ENCODE assay signal across 21 mouse cellular contexts in the genomic region with DNA sequence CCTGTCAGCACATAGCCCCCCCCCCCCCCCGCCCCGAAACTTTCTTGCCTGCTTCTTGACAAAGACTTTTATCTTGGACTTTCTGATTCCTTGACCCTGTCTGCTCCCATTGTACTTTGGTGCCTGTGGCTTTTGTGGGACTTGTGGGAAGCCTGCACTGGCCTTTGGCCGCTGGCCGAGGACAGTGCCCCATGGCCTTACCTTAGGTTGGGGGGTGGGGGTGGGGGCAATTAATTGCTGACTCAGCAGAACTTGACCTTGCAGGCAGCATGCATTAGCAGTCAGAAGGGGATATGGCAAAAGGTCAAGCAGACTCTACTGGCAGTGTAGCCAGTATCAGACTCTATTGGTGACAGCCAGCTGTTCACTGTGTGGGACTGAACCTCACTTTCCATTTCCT.
"Had no signal": no experiment of that assay in that cellular context is flagged by ENCODE, and none has a peak within 500 bp of the region (broad histone marks: within the 10 kb centered on the region; RNA-seq: fewer than 3 reads in every experiment).

No protein-coding gene starts in this region.

- DNase-seq: layer of hippocampus, adult 9-11 months; liver; lung, adult 18-20 months; lung, postnatal 10 days; lung, postnatal 36 days; retina, postnatal 1 day; right cerebral cortex, postnatal 25 days; spleen, adult 18-20 months; thymus, postnatal 25 days had no signal

- H3K4me3 ChIP-seq: limb, embryonic 10.5 days; limb, embryonic 13.5 days; liver, embryonic 12.5 days; liver, embryonic 15.5 days; lung, embryonic 15.5 days; megakaryocyte, embryonic 14.5 days; midbrain, embryonic 10.5 days; midbrain, embryonic 13.5 days; myocyte; neural tube, embryonic 13.5 days; stomach, embryonic 15.5 days had no signal

- H3K4me1 ChIP-seq: limb, embryonic 13.5 days; liver, embryonic 12.5 days; liver, embryonic 15.5 days; megakaryocyte, embryonic 14.5 days; midbrain, embryonic 10.5 days; midbrain, embryonic 13.5 days; neural tube, embryonic 13.5 days; stomach, embryonic 15.5 days had no signal

- H3K27ac ChIP-seq: kidney, postnatal 0 days; limb, embryonic 10.5 days; limb, embryonic 13.5 days; liver, embryonic 12.5 days; liver, embryonic 15.5 days; lung, embryonic 15.5 days; midbrain, embryonic 10.5 days; midbrain, embryonic 13.5 days; neural tube, embryonic 13.5 days; stomach, embryonic 15.5 days had no signal

- H3K27me3 ChIP-seq: limb, embryonic 13.5 days; liver, embryonic 12.5 days; liver, embryonic 15.5 days; lung, embryonic 15.5 days; megakaryocyte, embryonic 14.5 days; midbrain, embryonic 13.5 days; neural tube, embryonic 13.5 days; stomach, embryonic 15.5 days had no signal
